Mouse (Mus musculus) small intestine, adult 2 months (tissue): ENCODE measurements around the gene Chodl. TPM values are rescaled to one million over a fixed set of nuclear protein-coding genes. Genes with fewer than 3 reads are reported as not detected.

Experiments
- H3K27ac ChIP-seq: fragments of 200-500 bp; 2 replicates; pipeline ENCODE4 v1.5.1; 2012; ENCODE audit warnings: low read depth, low read length, control low read depth, inconsistent platforms; ENCODE audit not compliant: insufficient read depth
- H3K27me3 ChIP-seq: fragments of 200-500 bp; 2 replicates; pipeline ENCODE4 v1.6.1; 2012; ENCODE audit warnings: mild to moderate bottlenecking, moderate library complexity, low read length, inconsistent platforms; ENCODE audit not compliant: control insufficient read depth, insufficient read depth
- H3K36me3 ChIP-seq: fragments of 200-500 bp; 2 replicates; pipeline ENCODE4 v1.6.1; 2012; ENCODE audit warnings: mild to moderate bottlenecking, low read length, control low read depth, inconsistent platforms; ENCODE audit not compliant: control insufficient read depth, insufficient read depth
- H3K4me1 ChIP-seq: fragments of 200-500 bp; 2 replicates; pipeline ENCODE4 v1.6.1; 2012; ENCODE audit warnings: low read length, inconsistent platforms, mixed read lengths; ENCODE audit not compliant: control insufficient read depth, insufficient read depth, insufficient read length
- H3K4me3 ChIP-seq: fragments of 200-500 bp; 2 replicates; pipeline ENCODE4 v1.5.1; 2012; ENCODE audit warnings: low read depth, mild to moderate bottlenecking, control low read depth, inconsistent platforms, low read length, moderate library complexity
- CTCF ChIP-seq: fragments of 200-500 bp; IDR thresholded peaks from 2 replicates; pipeline ENCODE4 v1.5.1; 2012; ENCODE audit warnings: low read depth, mild to moderate bottlenecking, control low read depth, inconsistent platforms, low read length, moderate library complexity, mixed read lengths; ENCODE audit not compliant: insufficient replicate concordance, insufficient read length; ENCODE audit errors: extremely low read depth
- POLR2A ChIP-seq: fragments of 200-500 bp; IDR thresholded peaks from 2 replicates; pipeline ENCODE4 v1.6.1; 2012; ENCODE audit warnings: low read depth, mild to moderate bottlenecking, control low read depth, inconsistent platforms, low read length, moderate library complexity
- WGBS: fragments of 180-500 bp; shearing (Covaris S2); methylation state at CpG from one replicate; pipeline ENCODE4 v1.1.7; 2018; 5-methylcytosine and 5-hydroxymethylcytosine counted together
- polyA plus RNA-seq: library from polyadenylated mRNA; depleted of rRNA; stranded (reverse); fragments of >200 nt; gene quantifications from 2 replicates; pipeline ENCODE4 v1.2.3, GENCODE M21; 2012; rRNA removed

Chodl gene
- polyA plus RNA-seq, 1 experiment, result 0.25 TPM

DNA sequence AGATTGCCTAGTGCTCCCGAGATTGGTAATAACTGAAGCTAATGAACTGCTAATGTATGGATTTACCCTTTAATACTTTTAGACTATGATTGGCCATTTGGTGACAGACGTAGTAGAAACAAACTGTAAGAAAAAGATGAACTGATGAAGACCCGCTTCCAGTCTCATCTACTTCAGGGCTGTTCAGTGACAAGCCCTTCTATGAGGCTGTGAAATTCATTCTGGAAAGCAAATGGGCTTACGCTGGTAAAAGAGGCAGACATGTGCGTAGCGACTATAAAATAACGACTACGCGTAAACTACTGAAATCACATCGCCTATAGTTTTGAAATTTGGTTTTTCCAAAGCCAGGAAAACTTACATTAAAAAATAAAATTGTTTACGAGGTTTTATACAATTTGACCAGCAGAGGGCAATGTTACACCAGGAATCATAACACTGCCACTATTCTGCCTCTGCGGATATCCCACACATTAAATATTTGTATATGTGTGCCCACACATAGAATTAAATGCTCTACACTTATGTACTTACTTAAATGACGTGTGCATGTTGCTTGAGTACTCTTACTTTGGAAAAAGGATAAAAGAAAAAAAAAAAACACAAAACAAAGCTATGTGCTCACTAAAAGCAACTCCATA lies 38.5 kb downstream of the Chodl start:
- 26% methylated on average over 13 of the region's 13 CpGs for WGBS

DNA sequence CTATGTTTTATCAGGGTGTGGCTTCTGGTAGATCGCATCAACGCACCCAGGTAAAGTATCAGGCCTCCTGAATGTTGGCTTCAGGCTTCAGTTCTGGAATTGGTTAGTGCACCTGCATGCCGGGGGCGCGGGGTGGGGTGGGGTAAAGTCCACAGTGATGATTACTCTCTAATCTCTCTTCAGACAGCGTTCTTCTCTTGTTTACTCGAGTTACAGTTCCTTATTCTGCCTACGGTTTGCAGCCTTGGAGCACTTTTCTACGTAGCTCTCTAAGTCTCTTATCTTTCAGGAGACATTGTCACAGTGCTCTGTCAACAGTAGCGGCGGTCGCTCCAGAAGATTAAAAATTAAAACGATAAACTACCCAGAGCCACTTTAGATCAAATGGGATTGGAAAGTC lies 43.4 kb downstream of the Chodl start:
- TF ChIP-seq CTCF, result no peak
- no peak for TF ChIP-seq POLR2A
- no peak overlapping the region for H3K4me3 ChIP-seq
- H3K27me3 ChIP-seq, result no peaks in the 10 kb centered on the region
- WGBS, result 27% methylated on average over 13 of the region's 13 CpGs
- H3K36me3 ChIP-seq, result no peaks in the 10 kb centered on the region
- no peaks in the 10 kb centered on the region for H3K4me1 ChIP-seq
- H3K27ac ChIP-seq, result no peak overlapping the region

More for the DNA sequence above, 38.5 kb downstream of the Chodl start:
- Histone ChIP-seq H3K4me3 (no peak overlapping the region), H3K27ac (no peak overlapping the region), H3K36me3 (no peaks in the 10 kb centered on the region), H3K27me3 (no peaks in the 10 kb centered on the region), H3K4me1 (no peaks in the 10 kb centered on the region)
- TF ChIP-seq CTCF, result no peak
- no peak for TF ChIP-seq POLR2A

DNA sequence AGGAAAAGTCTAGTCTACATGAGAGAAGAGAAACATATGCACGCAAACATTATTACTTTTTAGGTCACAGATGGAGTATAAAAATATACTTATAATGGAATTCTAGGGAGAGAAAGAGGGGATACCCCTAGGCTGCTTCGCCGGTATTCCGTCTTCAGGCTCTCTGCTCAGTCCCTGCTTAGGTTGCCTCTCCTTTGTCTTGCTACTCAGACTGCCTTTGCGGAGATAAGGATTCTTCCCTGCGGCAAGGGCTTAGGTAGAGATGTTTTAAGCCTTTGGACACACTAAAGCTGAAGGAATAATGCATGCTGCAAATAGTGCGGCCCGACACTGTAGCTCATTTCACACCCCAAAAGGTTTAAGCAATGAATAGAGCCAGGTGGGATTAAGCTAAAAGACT lies 45.6 kb downstream of the Chodl start:
- Histone ChIP-seq H3K27me3 (no peaks in the 10 kb centered on the region), H3K4me3 (no peak overlapping the region), H3K4me1 (no peaks in the 10 kb centered on the region), H3K36me3 (no peaks in the 10 kb centered on the region), H3K27ac (no peak overlapping the region)
- 74% methylated on average over 8 of the region's 8 CpGs for WGBS
- TF ChIP-seq POLR2A (no peak), CTCF (no peak)

Other genes starting within 250 kb of the Chodl start
- 0.03 and 7.7 TPM in 2 replicates for gene Tmprss15, start 160.1 kb downstream of the Chodl start, polyA plus RNA-seq